Mouse (Mus musculus) kidney, adult 8-10 months (tissue): ENCODE measurements at regions not wholly inside any gene's neighbourhood (a gene's known extent, or its start where the extent isn't known, plus 50 kb on each side); places are given as distances from the start of the nearest gene placed in this dataset.

Experiments used
- DNase-seq, 2 experiments: peaks; one replicate each; pipeline ENCODE4 v3.0.0; 2022

GRCm38 (mm10) chr7:40429416-40429815 lies 468.7 kb upstream of the Vstm2b start:
- no peak for DNase-seq

GRCm38 (mm10) chr7:40433906-40434305 lies 464.2 kb upstream of the Vstm2b start:
- peak; percentile 14 to 38 for DNase-seq

GRCm38 (mm10) chr7:40441128-40441527 lies 457.0 kb upstream of the Vstm2b start:
- no peak for DNase-seq

- no peak for DNase-seq
Measured at GRCm38 (mm10) chr7:40441786-40442185, 456.3 kb upstream of the Vstm2b start.

GRCm38 (mm10) chr7:40466382-40466781 lies 431.7 kb upstream of the Vstm2b start:
- DNase-seq, result no peak

- no peak for DNase-seq
Measured at GRCm38 (mm10) chr7:40487256-40487655, 410.9 kb upstream of the Vstm2b start.

- DNase-seq, result no peak
Measured at GRCm38 (mm10) chr7:40522703-40523267, 375.3 kb upstream of the Vstm2b start.

- no peak for DNase-seq
Measured at GRCm38 (mm10) chr7:40536601-40537000, 361.5 kb upstream of the Vstm2b start.

- no peak for DNase-seq
Measured at GRCm38 (mm10) chr7:40537621-40538020, 360.5 kb upstream of the Vstm2b start.

- DNase-seq, result no peak
Measured at GRCm38 (mm10) chr7:40539789-40540188, 358.3 kb upstream of the Vstm2b start.

GRCm38 (mm10) chr7:40541283-40541682 lies 356.8 kb upstream of the Vstm2b start:
- no peak for DNase-seq

GRCm38 (mm10) chr7:40563447-40564118 lies 334.5 kb upstream of the Vstm2b start:
- DNase-seq, result no peak

GRCm38 (mm10) chr7:40575971-40576370 lies 322.2 kb upstream of the Vstm2b start:
- no peak for DNase-seq

GRCm38 (mm10) chr7:40577365-40577764 lies 320.8 kb upstream of the Vstm2b start:
- DNase-seq, result no peak

- DNase-seq, result no peak
Measured at GRCm38 (mm10) chr7:40620761-40621160, 277.4 kb upstream of the Vstm2b start.

- DNase-seq, result peak; percentile 19 to 30
Measured at GRCm38 (mm10) chr7:40622811-40623210, 275.3 kb upstream of the Vstm2b start.

- DNase-seq, result no peak
Measured at GRCm38 (mm10) chr7:40623286-40623685, 274.8 kb upstream of the Vstm2b start.

GRCm38 (mm10) chr7:40636369-40636768 lies 261.8 kb upstream of the Vstm2b start:
- DNase-seq, result peak; percentile 46 to 70

- no peak for DNase-seq
Measured at GRCm38 (mm10) chr7:40654982-40655381, 243.1 kb upstream of the Vstm2b start.

GRCm38 (mm10) chr7:40655391-40655790 lies 242.7 kb upstream of the Vstm2b start:
- no peak for DNase-seq

GRCm38 (mm10) chr7:40659662-40660061 lies 238.5 kb upstream of the Vstm2b start:
- no peak for DNase-seq

GRCm38 (mm10) chr7:40663781-40664180 lies 234.3 kb upstream of the Vstm2b start:
- no peak for DNase-seq

GRCm38 (mm10) chr7:40666625-40667024 lies 231.5 kb upstream of the Vstm2b start:
- DNase-seq, result no peak

GRCm38 (mm10) chr7:40670401-40670800 lies 227.7 kb upstream of the Vstm2b start:
- DNase-seq, result peak; percentile 49 to 54

GRCm38 (mm10) chr7:40671068-40671467 lies 227.1 kb upstream of the Vstm2b start:
- DNase-seq, result peak in 1 of 2 experiments; percentile 54
